In genomic region chrX:42019441-42019840, GRCm38 (mm10) we compare ENCODE assay signal across 20 mouse cellular contexts. TPM values are rescaled to one million over a fixed set of nuclear protein-coding genes. Genes with fewer than 3 reads are reported as not detected.
DNase-seq lines count a peak whose midpoint lies in the region; ATAC-seq lines count a peak whose summit lies in the region.
"Had no signal": no experiment of that assay in that cellular context is flagged by ENCODE, and none has a peak within 500 bp of the region (broad histone marks: within the 10 kb centered on the region; RNA-seq: fewer than 3 reads in every experiment).

No protein-coding gene starts in this region.

- H3K27me3 ChIP-seq in embryonic facial prominence, embryonic 14.5 days (replicated peaks; ENCODE audit: control insufficient read depth, insufficient read depth, low read length), result no peaks in the 10 kb centered on the region
- H3K27me3 ChIP-seq in embryonic facial prominence, embryonic 10.5 days (replicated peaks; ENCODE audit: low read depth, poor library complexity, severe bottlenecking), result no peaks in the 10 kb centered on the region
- no peaks in the 10 kb centered on the region for H3K27me3 ChIP-seq in liver, embryonic 13.5 days
- H3K27me3 ChIP-seq: CH12.LX; limb, embryonic 15.5 days; midbrain, embryonic 12.5 days had no signal

- no peak overlapping the region for H3K9ac ChIP-seq in embryonic facial prominence, embryonic 14.5 days (ENCODE audit: low read depth, low read length)
- H3K9ac ChIP-seq in liver, embryonic 13.5 days, result no peak overlapping the region; the same call in 1 of the 2 replicates
- H3K9ac ChIP-seq: limb, embryonic 15.5 days; midbrain, embryonic 12.5 days had no signal

- no peaks in the 10 kb centered on the region for H3K4me1 ChIP-seq in embryonic facial prominence, embryonic 14.5 days (ENCODE audit: control insufficient read depth, insufficient read depth, low read length)
- no peaks in the 10 kb centered on the region for H3K4me1 ChIP-seq in embryonic facial prominence, embryonic 10.5 days
- H3K4me1 ChIP-seq in liver, embryonic 13.5 days (replicated peaks), result peaks cover 53% of the 10 kb centered on the region
- H3K4me1 ChIP-seq: heart, embryonic 10.5 days; hindbrain, embryonic 10.5 days; limb, embryonic 15.5 days; midbrain, embryonic 12.5 days had no signal

- H3K27ac ChIP-seq in embryonic facial prominence, embryonic 14.5 days (replicated peaks; ENCODE audit: low read depth, low read length), result no peak overlapping the region
- no peak overlapping the region for H3K27ac ChIP-seq in embryonic facial prominence, embryonic 10.5 days (replicated peaks)
- H3K27ac ChIP-seq in liver, embryonic 13.5 days, result peak overlapping the region; percentile 89
- H3K27ac ChIP-seq: heart, embryonic 10.5 days; hindbrain, embryonic 10.5 days; kidney, postnatal 0 days; limb, embryonic 15.5 days; midbrain, embryonic 12.5 days had no signal

- ATAC-seq in embryonic facial prominence, embryonic 14.5 days (ENCODE audit: low read depth), result peak; percentile 22; the same call in 1 of the 2 replicates
- ATAC-seq in erythroblast, adult 5-6 weeks (replicated peaks; ENCODE audit: low FRiP score, poor library complexity, severe bottlenecking), result peak; percentile 96
- ATAC-seq in liver, embryonic 13.5 days (ENCODE audit: low read depth), result peak; percentile 96
- ATAC-seq: inflammation-experienced regulatory T-cells, adult 6 months had no signal

- H3K9me3 ChIP-seq in embryonic facial prominence, embryonic 14.5 days (ENCODE audit: control insufficient read depth, low read length), result no peaks in the 10 kb centered on the region
- H3K9me3 ChIP-seq in embryonic facial prominence, embryonic 10.5 days, result no peaks in the 10 kb centered on the region
- no peaks in the 10 kb centered on the region for H3K9me3 ChIP-seq in liver, embryonic 13.5 days (replicated peaks)
- H3K9me3 ChIP-seq: heart, embryonic 10.5 days; hindbrain, embryonic 10.5 days; limb, embryonic 15.5 days; midbrain, embryonic 12.5 days had no signal

- intact Hi-C loops in heart, postnatal 25 days (cut with DNase I), result no loop called here

- H3K4me2 ChIP-seq in embryonic facial prominence, embryonic 14.5 days (ENCODE audit: low read depth, low read length), result no peak overlapping the region
- H3K4me2 ChIP-seq in liver, embryonic 13.5 days, result peak overlapping the region; percentile 43
- H3K4me2 ChIP-seq: limb, embryonic 15.5 days; midbrain, embryonic 12.5 days had no signal

- H3K36me3 ChIP-seq in embryonic facial prominence, embryonic 14.5 days (ENCODE audit: control insufficient read depth, insufficient read depth, low read length), result no peaks in the 10 kb centered on the region
- no peaks in the 10 kb centered on the region for H3K36me3 ChIP-seq in embryonic facial prominence, embryonic 10.5 days (replicated peaks)
- H3K36me3 ChIP-seq in liver, embryonic 13.5 days, result no peaks in the 10 kb centered on the region
- H3K36me3 ChIP-seq: heart, embryonic 10.5 days; hindbrain, embryonic 10.5 days; limb, embryonic 15.5 days; midbrain, embryonic 12.5 days had no signal

- WGBS in embryonic facial prominence, embryonic 14.5 days, result 77% methylated on average over 2 of the region's 2 CpGs
- 84% methylated on average over 2 of the region's 2 CpGs for WGBS in embryonic facial prominence, embryonic 10.5 days
- WGBS in liver, embryonic 13.5 days (ENCODE audit: insufficient replicate concordance), result 9% methylated on average over 2 of the region's 2 CpGs

- H3K4me3 ChIP-seq in embryonic facial prominence, embryonic 14.5 days (ENCODE audit: low read depth, low read length), result no peak overlapping the region
- H3K4me3 ChIP-seq in embryonic facial prominence, embryonic 10.5 days, result no peak overlapping the region
- H3K4me3 ChIP-seq in liver, embryonic 13.5 days (replicated peaks), result no peak overlapping the region
- H3K4me3 ChIP-seq: heart, embryonic 10.5 days; hindbrain, embryonic 10.5 days; limb, embryonic 15.5 days; midbrain, embryonic 12.5 days; myocyte had no signal

- DNase-seq in embryonic facial prominence, embryonic 14.5 days (ENCODE audit: low spot score), result no peak
- DNase-seq in embryonic facial prominence, embryonic 10.5 days (ENCODE audit: low spot score), result no peak
- peak; percentile 76 for DNase-seq in liver, embryonic 13.5 days
- peak; percentile 63 to 66 for DNase-seq in spleen, postnatal 4 days (ENCODE audit: low spot score in 2 of 2)
- no peak for DNase-seq in frontal cortex, postnatal 36 days (ENCODE audit: low spot score in 2 of 2)
- no peak for DNase-seq in Muller cell, postnatal 12 days (ENCODE audit: inconsistent ontology term)
- DNase-seq in heart, postnatal 25 days (ENCODE audit: low spot score), result no peak
- DNase-seq: cerebellum, adult 9-10 months; gastrocnemius, postnatal 25 days; lung, postnatal 14 days; thymus, adult 2 months had no signal

RNA-seq across cellular contexts. Expression of gene Xiap, which starts 40.0 kb away (rescaled TPM):
- 17.6 and 18.1 TPM in 2 replicates for polyA plus RNA-seq in embryonic facial prominence, embryonic 14.5 days (2014; fragmentation: Nextera tagmentation; extraction: Ambion mirVana)
- polyA plus RNA-seq in embryonic facial prominence, embryonic 10.5 days (2016; fragmentation: Nextera tagmentation; extraction: Ambion mirVana), result 11.4 and 11.8 TPM in 2 replicates
- 24.2 and 26.3 TPM in 2 replicates for total RNA-seq in erythroblast, adult 5-6 weeks (2015; ENCODE audit: low replicate concordance)
- total RNA-seq in erythroblast, adult 5-6 weeks (2017; ENCODE audit: low replicate concordance), result 23.9 and 33.6 TPM in 2 replicates
- polyA plus RNA-seq in liver, embryonic 13.5 days (2015; fragmentation: Nextera tagmentation; extraction: Ambion mirVana), result 5.0 and 5.8 TPM in 2 replicates
- 10 to 100 TPM; 32.8 to 35.5 TPM for total RNA-seq in heart, postnatal 25 days (2021)

Comparison
In these comparisons a context has a peak if more than half of its experiments do, and no peak if none do; other contexts are left out.
1. ATAC-seq: peak in every context shown above with its lines; median percentile 96 in erythroblast, adult 5-6 weeks; 96 in liver, embryonic 13.5 days; 22 in embryonic facial prominence, embryonic 14.5 days.
2. DNase-seq: peak in liver, embryonic 13.5 days (single experiment) and spleen, postnatal 4 days (2 of 2); none in embryonic facial prominence, embryonic 14.5 days (single experiment), embryonic facial prominence, embryonic 10.5 days (single experiment), frontal cortex, postnatal 36 days (0 of 2), Muller cell, postnatal 12 days (single experiment) and heart, postnatal 25 days (single experiment).